Mouse (Mus musculus) heart, adult 8-10 months (tissue): ENCODE results near the gene Ppp2ca. TPM values are rescaled to one million over a fixed set of nuclear protein-coding genes. Genes with fewer than 3 reads are reported as not detected.
"Not testable (repeated sequence)": the region's sequence is repeated elsewhere in the genome, so short reads cannot be mapped to it uniquely, and the experiment has no call there.

Experiments used
- DNase-seq: peaks from one replicate; pipeline ENCODE4 v3.0.0; 2022; ENCODE audit warnings: low spot score
- total RNA-seq, 4 experiments: library from RNA; stranded (reverse); gene quantifications; 2 replicates each; pipeline ENCODE4 v1.2.4; 2022

Gene Ppp2ca
- total RNA-seq, 4 experiments from 2014 or later: 53.3 to 55.1 (median 54.5) TPM

- peak; percentile 28 for DNase-seq
These were observed 3.9 kb upstream of the Ppp2ca start for GRCm38 (mm10) chr11:52094568-52094967.

GRCm38 (mm10) chr11:52097016-52097415, 1.5 kb upstream of the Ppp2ca start:
- no peak for DNase-seq

- no peak for DNase-seq
These were observed 885 bp upstream of the Ppp2ca start for GRCm38 (mm10) chr11:52097596-52097995.

GRCm38 (mm10) chr11:52099031-52099761, 715 bp downstream of the Ppp2ca start:
- peak; percentile 33 for DNase-seq

- no peak for DNase-seq
These were observed 1.3 kb downstream of the Ppp2ca start for GRCm38 (mm10) chr11:52099771-52100219.

- DNase-seq: no peak
These were observed 4.5 kb downstream of the Ppp2ca start for GRCm38 (mm10) chr11:52102977-52103376.

- DNase-seq: no peak
These were observed 7.0 kb downstream of the Ppp2ca start for GRCm38 (mm10) chr11:52105503-52105902.

- no peak for DNase-seq
These were observed 7.6 kb downstream of the Ppp2ca start for GRCm38 (mm10) chr11:52106037-52106436.

GRCm38 (mm10) chr11:52106438-52106837, 8.0 kb downstream of the Ppp2ca start:
- DNase-seq: no peak

GRCm38 (mm10) chr11:52108796-52109195, 10.3 kb downstream of the Ppp2ca start:
- no peak for DNase-seq

- DNase-seq: no peak
These were observed 10.9 kb downstream of the Ppp2ca start for GRCm38 (mm10) chr11:52109421-52109820.

- no peak for DNase-seq
These were observed 17.0 kb downstream of the Ppp2ca start for GRCm38 (mm10) chr11:52115479-52115878.

- DNase-seq: not testable (repeated sequence)
These were observed 17.6 kb downstream of the Ppp2ca start for GRCm38 (mm10) chr11:52116117-52116516.

GRCm38 (mm10) chr11:52117156-52117555, 18.7 kb downstream of the Ppp2ca start:
- no peak for DNase-seq

- not testable (repeated sequence) for DNase-seq
These were observed 21.9 kb downstream of the Ppp2ca start for GRCm38 (mm10) chr11:52120415-52120814.

- DNase-seq: no peak
These were observed 23.6 kb downstream of the Ppp2ca start for GRCm38 (mm10) chr11:52122045-52122444.

- no peak for DNase-seq
These were observed 26.0 kb downstream of the Ppp2ca start for GRCm38 (mm10) chr11:52124468-52124867.

- no peak for DNase-seq
These were observed 28.7 kb downstream of the Ppp2ca start for GRCm38 (mm10) chr11:52127169-52127568.

- DNase-seq: no peak
These were observed 29.3 kb downstream of the Ppp2ca start for GRCm38 (mm10) chr11:52127760-52128159.

- no peak for DNase-seq
These were observed 30.0 kb downstream of the Ppp2ca start for GRCm38 (mm10) chr11:52128316-52129061.

GRCm38 (mm10) chr11:52129171-52129570, 30.7 kb downstream of the Ppp2ca start:
- DNase-seq: no peak

- DNase-seq: peak; percentile 32
These were observed 31.4 kb downstream of the Ppp2ca start for GRCm38 (mm10) chr11:52129621-52130450.
